Mouse (Mus musculus): Measurements from ENCODE around the gene Mast4.

GRCm38 (mm10) chr13:102889989-102890388 is 444.3 kb downstream of the Mast4 start:
- TF ChIP-seq CTCF (conservative IDR thresholded peaks at IDR 0.05 in 1 of 2, IDR thresholded peaks at IDR 0.05 in 1 of 2; ENCODE audit: low read depth in 2 of 2, low read length in 2 of 2) = no peak
- no peak for TF ChIP-seq POLR2A (IDR thresholded peaks at IDR 0.05; ENCODE audit: low read depth, low read length)
- TF ChIP-seq USF1 (IDR thresholded peaks at IDR 0.05; ENCODE audit: low read depth, low read length) = no peak
- no peak for TF ChIP-seq USF2 (conservative IDR thresholded peaks at IDR 0.05; ENCODE audit: low read depth, low read length)

Measured in CH12.LX (cell line).